Mouse (Mus musculus) forebrain, postnatal 0 days (tissue): ENCODE data around the gene Ssr1. TPM values are rescaled to one million over a fixed set of nuclear protein-coding genes. Genes with fewer than 3 reads are reported as not detected.

Experiments
- ATAC-seq: fragments of 200-750 bp; cut with Nextera tagmentation; 2 replicates; pipeline ENCODE4 v1.8.0; 2017; ENCODE audit warnings: mild to moderate bottlenecking, moderate library complexity
- DNase-seq: peaks from one replicate; pipeline ENCODE4 v3.0.0-alpha.2; 2015
- H3K27ac ChIP-seq: fragments of 300-500 bp; sonication (generic); 2 replicates; pipeline ENCODE4 v1.5.1; 2014; ENCODE audit warnings: low read depth, mild to moderate bottlenecking, antibody characterized with exemption, low read length, moderate library complexity, mixed read lengths
- H3K27me3 ChIP-seq: fragments of 300-500 bp; sonication (generic); 2 replicates; pipeline ENCODE4 v1.6.1; 2014; ENCODE audit warnings: mild to moderate bottlenecking, low read length, mixed read lengths; ENCODE audit not compliant: insufficient read depth
- H3K36me3 ChIP-seq: fragments of 300-500 bp; sonication (generic); 2 replicates; pipeline ENCODE4 v1.6.1; 2014; ENCODE audit warnings: mild to moderate bottlenecking, moderate library complexity; ENCODE audit not compliant: insufficient read depth
- H3K4me1 ChIP-seq: fragments of 300-500 bp; sonication (generic); 2 replicates; pipeline ENCODE4 v1.6.1; 2014; ENCODE audit warnings: antibody characterized with exemption; ENCODE audit not compliant: insufficient read depth
- H3K4me2 ChIP-seq: fragments of 300-500 bp; sonication (generic); 2 replicates; pipeline ENCODE4 v1.6.1; 2014; ENCODE audit warnings: low read depth, mild to moderate bottlenecking, moderate library complexity
- H3K4me3 ChIP-seq: fragments of 300-500 bp; sonication (generic); 2 replicates; pipeline ENCODE4 v1.5.1; 2014; ENCODE audit warnings: low read depth, low read length, mixed read lengths
- H3K9ac ChIP-seq: fragments of 300-500 bp; sonication (generic); 2 replicates; pipeline ENCODE4 v1.6.1; 2014; ENCODE audit warnings: mild to moderate bottlenecking
- H3K9me3 ChIP-seq: fragments of 300-500 bp; sonication (generic); 2 replicates; pipeline ENCODE4 v1.6.1; 2016; ENCODE audit warnings: low read length
- CTCF ChIP-seq: sonication (generic); IDR thresholded peaks from 2 replicates; pipeline ENCODE4 v1.5.1; 2016; ENCODE audit warnings: antibody characterized with exemption, control low read depth, low read depth
- WGBS: fragments of 180-500 bp; shearing (Covaris S2); extraction: QIAGEN DNeasy Blood & Tissue Kit; methylation state at CpG from one replicate; pipeline ENCODE4 v1.1.7; 2014; 5-methylcytosine and 5-hydroxymethylcytosine counted together
- polyA plus RNA-seq: library from polyadenylated mRNA; unstranded; fragments of >200 nt; fragmentation: Nextera tagmentation; extraction: Ambion mirVana; gene quantifications from 2 replicates; pipeline ENCODE4 v1.2.1, GENCODE M21; 2015
- total RNA-seq: library from RNA; depleted of rRNA; stranded (reverse); fragments of >200 nt; gene quantifications from 2 replicates; pipeline ENCODE4 v1.2.3, GENCODE M21; 2014; rRNA removed

The Ssr1 gene
- total and polyA plus RNA-seq, 2 experiments from 2014 or later, result 48.8 to 75.6 TPM

- ATAC-seq, result no peak
- TF ChIP-seq CTCF, result no peak
- WGBS, result 83% methylated on average over 15 of the region's 15 CpGs
- H3K27ac ChIP-seq, result no peak overlapping the region
- H3K9me3 ChIP-seq, result no peaks in the 10 kb centered on the region
- H3K9ac ChIP-seq, result no peak overlapping the region
- H3K27me3 ChIP-seq, result no peaks in the 10 kb centered on the region
- DNase-seq, result no peak
- no peak overlapping the region for H3K4me3 ChIP-seq
- H3K4me1 ChIP-seq, result no peaks in the 10 kb centered on the region
- H3K4me2 ChIP-seq, result no peak overlapping the region
- no peaks in the 10 kb centered on the region for H3K36me3 ChIP-seq
Observed at GRCm38 (mm10) chr13:37918336-37919261, 75.4 kb downstream of the Ssr1 start.

Other genes starting within 250 kb of the Ssr1 start
- 4.9 and 11.6 TPM in 2 replicates for gene Rreb1, start 215.8 kb downstream of the Ssr1 start, total RNA-seq
- 1.0 and 1.6 TPM in 2 replicates for gene Rreb1, start 215.8 kb downstream of the Ssr1 start, polyA plus RNA-seq
- 43.7 and 53.4 TPM in 2 replicates for gene Riok1, start 42.8 kb upstream of the Ssr1 start, total RNA-seq
- gene Riok1, start 42.8 kb upstream of the Ssr1 start, polyA plus RNA-seq, result 27.9 and 37.8 TPM in 2 replicates
- 3.2 and 5.7 TPM in 2 replicates for gene Cage1, start 42.9 kb upstream of the Ssr1 start, total RNA-seq
- gene Cage1, start 42.9 kb upstream of the Ssr1 start, polyA plus RNA-seq, result 2.2 and 3.0 TPM in 2 replicates
- 0.76 and 2.0 TPM in 2 replicates for gene Dsp, start 157.1 kb upstream of the Ssr1 start, total RNA-seq
- 0.16 and 0.47 TPM in 2 replicates for gene Dsp, start 157.1 kb upstream of the Ssr1 start, polyA plus RNA-seq
- gene Snrnp48, start 210.7 kb upstream of the Ssr1 start, total RNA-seq, result 14.9 and 17.1 TPM in 2 replicates
- gene Snrnp48, start 210.7 kb upstream of the Ssr1 start, polyA plus RNA-seq, result 16.9 and 19.1 TPM in 2 replicates